Mouse (Mus musculus) gastrocnemius, postnatal 14 days (tissue): Measurements from ENCODE around the gene Lcat. TPM values are rescaled to one million over a fixed set of nuclear protein-coding genes. Genes with fewer than 3 reads are reported as not detected.
"Not testable (repeated sequence)": the region's sequence is repeated elsewhere in the genome, so short reads cannot be mapped to it uniquely, and the experiment has no call there.

ENCODE experiments used
- DNase-seq: peaks from one replicate; pipeline ENCODE4 v3.0.0; 2021; ENCODE audit warnings: mixed read lengths
- intact Hi-C: fragments of 180-260 bp; cut with DNase I; formaldehyde crosslinking; loops from one replicate; pipeline ENCODE4 v1.15.1; 2025; ENCODE audit warnings: low total_unique reads
- long read RNA-seq, 2 experiments: library from polyadenylated mRNA; stranded (forward); transcript quantifications; one replicate each; pipeline ENCODE4 v2.0.0; 2021
- total RNA-seq, 2 experiments: library from RNA; stranded (reverse); gene quantifications; 2 replicates each; pipeline ENCODE4 v1.2.3; 2021

Lcat gene
- total RNA-seq = under 1 TPM; 0.21 to 0.29 TPM
- long read RNA-seq, experiment 1 = 0 reads
- long read RNA-seq, experiment 2 = 0 reads

- no peak for DNase-seq
- intact Hi-C loops = no loop called here
Observed at GRCm38 (mm10) chr8:105943321-105943739, at the start of gene Lcat. Gene Lcat (minus strand): TSS chr8:105943382.

- no peak for DNase-seq
- intact Hi-C loops = no loop called here
Observed at GRCm38 (mm10) chr8:105992499-105992898, 49.3 kb upstream of the Lcat start.

- intact Hi-C loops = no loop called here
- DNase-seq = no peak
Observed at GRCm38 (mm10) chr8:105991546-105991945, 48.4 kb upstream of the Lcat start.

- intact Hi-C loops = no loop called here
- DNase-seq = peak; percentile 84
Observed at GRCm38 (mm10) chr8:105990856-105991387, 47.7 kb upstream of the Lcat start, which contains the start of gene Dus2. Gene Dus2 (plus strand): TSS chr8:105991337.

- intact Hi-C loops = loop anchor here (5.0 kb wide), 1 partner anchor 34 kb away; no protein-coding TSS in a partner anchor
- DNase-seq = no peak
Observed at GRCm38 (mm10) chr8:105988546-105988945, 45.4 kb upstream of the Lcat start.

- DNase-seq, intact Hi-C loops: not testable (repeated sequence)
Observed at GRCm38 (mm10) chr8:105983406-105983805, 40.2 kb upstream of the Lcat start.

GRCm38 (mm10) chr8:105981146-105981545, 38.0 kb upstream of the Lcat start:
- intact Hi-C loops = no loop called here
- DNase-seq = no peak

- intact Hi-C loops = no loop called here
- no peak for DNase-seq
Observed at GRCm38 (mm10) chr8:105979325-105979724, 36.1 kb upstream of the Lcat start, which contains the start of gene Dpep3. Gene Dpep3 (minus strand): TSS chr8:105979429.

- intact Hi-C loops = no loop called here
Observed at GRCm38 (mm10) chr8:105975363-105975762, 32.2 kb upstream of the Lcat start.

GRCm38 (mm10) chr8:105971019-105971720, 28.0 kb upstream of the Lcat start:
- intact Hi-C loops = no loop called here
- no peak for DNase-seq

More at GRCm38 (mm10) chr8:105975363-105975762, 32.2 kb upstream of the Lcat start:
- DNase-seq = no peak

GRCm38 (mm10) chr8:105969367-105969766, 26.2 kb upstream of the Lcat start:
- no peak for DNase-seq
- intact Hi-C loops = no loop called here

GRCm38 (mm10) chr8:105966692-105967311, 23.6 kb upstream of the Lcat start:
- intact Hi-C loops = no loop called here
- peak; percentile 50 for DNase-seq

GRCm38 (mm10) chr8:105965905-105966341, 22.7 kb upstream of the Lcat start, which contains the start of gene Slc12a4:
Gene Slc12a4 (minus strand): TSS chr8:105966097.
- peak; percentile 87 for DNase-seq
- intact Hi-C loops = no loop called here

- intact Hi-C loops = no loop called here
- peak; percentile 74 for DNase-seq
Observed at GRCm38 (mm10) chr8:105965266-105965904, 22.2 kb upstream of the Lcat start.

- DNase-seq = no peak
- intact Hi-C loops = no loop called here
Observed at GRCm38 (mm10) chr8:105964506-105965265, 21.5 kb upstream of the Lcat start.

- DNase-seq = no peak
- intact Hi-C loops = no loop called here
Observed at GRCm38 (mm10) chr8:105961536-105961935, 18.4 kb upstream of the Lcat start.

- no peak for DNase-seq
- intact Hi-C loops = no loop called here
Observed at GRCm38 (mm10) chr8:105961101-105961500, 17.9 kb upstream of the Lcat start.

- intact Hi-C loops = no loop called here
- DNase-seq = peak; percentile 56
Observed at GRCm38 (mm10) chr8:105959350-105959749, 16.2 kb upstream of the Lcat start.

GRCm38 (mm10) chr8:105957813-105958212, 14.6 kb upstream of the Lcat start:
- DNase-seq = no peak
- intact Hi-C loops = no loop called here
